Mouse (Mus musculus) thymus, adult 18-20 months (tissue): ENCODE data around the gene Fam126a.

Source experiments
- DNase-seq, 2 experiments: peaks; one replicate each; pipeline ENCODE4 v3.0.0; 2022; ENCODE audit warnings: mixed read lengths in 2 of 2

The Fam126a gene

GRCm38 (mm10) chr5:24039423-24039822, 8.9 kb upstream of the Fam126a start:
- DNase-seq = no peak

DNA sequence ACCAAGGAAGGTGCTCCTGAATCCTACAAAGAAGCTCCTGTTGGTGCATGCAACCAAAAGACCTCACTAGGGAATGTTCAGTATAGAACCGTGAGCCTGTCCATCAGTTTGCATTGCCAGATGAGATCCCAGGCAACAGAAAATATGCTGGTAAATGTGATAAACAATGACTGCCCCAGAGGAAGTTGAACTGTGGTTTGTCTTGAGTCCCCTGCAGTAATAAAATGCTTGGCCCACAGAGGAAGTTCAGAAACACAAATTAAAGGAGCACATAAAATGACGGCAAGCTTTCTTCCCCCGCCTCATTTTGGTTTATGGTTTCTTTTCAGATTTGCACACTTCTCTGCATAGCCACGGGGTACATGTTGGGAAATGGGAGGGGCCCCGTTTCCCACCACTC, 8.3 kb upstream of the Fam126a start:
- DNase-seq = no peak

GRCm38 (mm10) chr5:24038190-24038589, 7.7 kb upstream of the Fam126a start:
- DNase-seq = no peak

DNA sequence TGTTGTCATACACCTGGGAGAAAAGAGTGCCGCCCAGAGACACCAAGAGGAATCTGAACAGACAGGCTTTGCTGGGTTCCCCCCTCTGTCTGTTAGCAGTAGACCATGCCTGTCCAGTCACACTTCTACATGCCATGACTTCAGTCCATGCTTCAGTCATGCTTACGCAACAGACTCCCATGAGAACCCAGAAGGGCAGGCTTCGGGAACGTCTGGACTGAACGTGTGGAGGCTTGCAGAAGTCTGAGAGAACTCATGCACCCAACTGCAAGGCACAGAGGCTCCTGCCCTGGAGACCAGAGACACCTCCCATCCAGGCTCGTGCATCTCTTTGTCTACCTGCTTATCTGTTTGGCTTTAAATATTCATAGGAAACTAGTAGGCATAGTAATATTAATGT, 6.2 kb upstream of the Fam126a start:
- no peak for DNase-seq

- no peak for DNase-seq
Observed at GRCm38 (mm10) chr5:24034970-24035369, 4.5 kb upstream of the Fam126a start.

- no peak for DNase-seq
Observed at GRCm38 (mm10) chr5:24034091-24034490, 3.6 kb upstream of the Fam126a start.

DNA sequence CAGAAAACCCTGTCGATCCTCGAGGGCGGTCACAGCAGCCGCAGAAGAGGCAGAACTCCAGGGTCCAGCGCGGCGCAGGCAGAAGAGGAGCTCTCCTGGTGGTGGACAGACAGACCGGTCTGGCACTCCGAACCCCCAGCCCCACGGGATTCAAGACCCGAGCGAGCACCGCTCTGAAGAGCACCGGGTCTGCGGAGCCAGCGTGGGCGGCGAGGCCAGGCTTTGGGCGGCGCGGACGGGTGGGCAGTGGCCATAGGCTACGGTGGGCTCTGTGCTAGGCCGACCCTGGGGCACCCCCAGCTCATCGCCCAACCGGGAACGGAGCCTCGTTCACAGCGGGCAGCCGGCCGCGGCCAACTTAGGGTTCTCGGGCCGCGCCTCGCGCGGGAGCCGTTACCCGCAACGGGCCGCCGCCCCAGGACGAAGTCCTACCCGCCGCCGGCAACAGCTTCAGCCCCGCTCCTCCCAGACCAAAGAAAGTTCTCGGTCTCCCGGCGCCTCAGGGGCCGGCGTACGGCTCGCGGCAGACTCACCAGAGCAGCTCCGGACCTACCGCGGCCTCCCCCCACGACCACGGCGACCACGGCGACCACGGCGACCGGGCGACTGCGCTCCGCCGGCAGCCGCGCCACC, 428 bp downstream of the Fam126a start:
- peak; percentile 24 to 28 for DNase-seq

- DNase-seq = peak; percentile 49 to 54
Observed at GRCm38 (mm10) chr5:24029331-24029771, 1.1 kb downstream of the Fam126a start.

DNA sequence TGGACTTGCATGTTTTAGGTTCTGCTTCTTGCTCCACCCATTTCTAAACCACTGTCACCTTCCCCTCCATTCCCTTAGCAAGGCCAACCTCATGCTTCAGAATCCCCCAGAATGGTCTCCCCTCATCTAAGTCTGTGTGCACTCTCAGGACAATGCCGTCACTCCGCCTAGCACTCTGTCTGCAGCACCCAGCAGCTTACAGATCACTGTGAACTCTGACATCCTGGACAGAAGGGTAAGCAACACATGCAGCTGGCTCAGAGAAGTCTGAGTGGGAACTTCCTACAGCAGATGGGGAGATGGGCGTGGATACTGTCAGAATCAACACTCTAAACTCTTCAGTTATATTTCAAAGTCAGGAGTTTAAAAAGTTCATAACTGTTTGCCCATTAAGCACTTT, 5.5 kb downstream of the Fam126a start:
- no peak for DNase-seq

- DNase-seq = no peak
Observed at GRCm38 (mm10) chr5:24023226-24023625, 7.3 kb downstream of the Fam126a start.

GRCm38 (mm10) chr5:24021683-24022082, 8.8 kb downstream of the Fam126a start:
- DNase-seq = no peak

GRCm38 (mm10) chr5:24020380-24020779, 10.1 kb downstream of the Fam126a start:
- DNase-seq = no peak

- no peak for DNase-seq
Observed at GRCm38 (mm10) chr5:24019341-24020185, 10.9 kb downstream of the Fam126a start.

- DNase-seq = no peak
Observed at GRCm38 (mm10) chr5:24018621-24019261, 11.7 kb downstream of the Fam126a start.

GRCm38 (mm10) chr5:24016912-24017311, 13.6 kb downstream of the Fam126a start:
- no peak for DNase-seq

- DNase-seq = no peak
Observed at GRCm38 (mm10) chr5:24013338-24014003, 17.0 kb downstream of the Fam126a start.

DNA sequence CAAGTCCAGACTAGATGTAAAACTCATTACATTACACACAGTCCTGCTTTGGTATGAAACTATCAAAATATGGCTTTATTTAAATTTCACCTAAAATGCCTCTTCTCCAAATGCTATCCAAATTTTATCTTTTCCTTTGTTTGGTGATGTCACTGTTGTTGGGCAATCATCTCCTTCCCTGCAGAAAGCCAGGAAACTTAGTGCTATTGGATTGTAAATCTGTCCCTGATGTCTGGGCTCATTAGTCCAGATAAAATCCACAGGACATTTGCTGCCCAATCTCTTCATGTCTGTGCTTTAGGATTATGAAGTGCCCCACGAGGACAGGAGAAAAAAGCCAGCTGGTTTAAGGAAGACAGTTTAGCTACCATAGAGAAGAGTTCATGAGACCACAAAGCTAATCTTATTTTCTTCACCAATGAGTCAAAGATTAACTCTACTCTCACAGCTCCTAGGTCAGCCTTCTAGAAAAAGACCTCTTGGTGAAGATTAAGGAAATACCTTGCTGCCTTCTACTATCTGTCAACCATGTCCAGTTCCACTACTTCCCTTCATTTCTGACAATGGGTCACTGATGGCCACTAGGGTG, 31.3 kb downstream of the Fam126a start:
- DNase-seq = no peak

- no peak for DNase-seq
Observed at GRCm38 (mm10) chr5:23995951-23996350, 34.5 kb downstream of the Fam126a start.

DNA sequence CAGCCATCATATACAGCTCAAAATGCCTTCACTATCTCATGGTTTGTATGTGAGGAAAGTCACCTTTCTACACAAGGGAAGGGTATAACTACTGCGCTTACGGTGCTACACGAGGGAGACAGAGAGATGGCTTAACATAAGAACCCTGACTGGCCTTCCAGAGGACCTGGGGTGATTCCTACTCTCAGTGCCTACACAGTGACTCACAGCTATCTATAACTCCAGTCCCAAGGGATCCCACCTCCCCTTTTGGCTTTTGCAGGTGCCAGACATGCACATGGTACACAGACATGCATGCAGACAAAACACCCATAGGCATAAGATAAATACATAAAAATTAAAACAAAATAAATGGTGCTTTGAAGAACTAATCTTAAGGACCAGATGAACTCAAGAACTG, 35.6 kb downstream of the Fam126a start:
- no peak for DNase-seq

DNA sequence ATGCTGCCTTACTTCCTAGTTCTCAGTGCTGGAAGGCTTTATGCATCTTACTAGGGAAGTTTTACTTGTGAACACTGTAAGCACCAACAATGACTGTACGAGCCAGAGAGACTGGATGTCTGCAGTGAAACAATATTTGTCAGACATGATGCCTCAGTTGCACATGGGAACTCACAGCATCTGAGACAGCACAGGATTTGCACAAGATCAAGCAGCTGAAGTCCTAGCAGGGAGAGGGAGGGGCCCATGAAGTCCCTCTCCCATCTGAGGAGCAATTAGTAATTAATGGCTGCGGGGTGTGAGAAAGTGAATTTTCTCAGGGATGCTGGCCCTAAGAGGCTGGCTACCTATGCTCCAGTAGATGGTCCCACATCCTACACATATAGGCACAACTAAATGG, 36.3 kb downstream of the Fam126a start:
- no peak for DNase-seq

DNA sequence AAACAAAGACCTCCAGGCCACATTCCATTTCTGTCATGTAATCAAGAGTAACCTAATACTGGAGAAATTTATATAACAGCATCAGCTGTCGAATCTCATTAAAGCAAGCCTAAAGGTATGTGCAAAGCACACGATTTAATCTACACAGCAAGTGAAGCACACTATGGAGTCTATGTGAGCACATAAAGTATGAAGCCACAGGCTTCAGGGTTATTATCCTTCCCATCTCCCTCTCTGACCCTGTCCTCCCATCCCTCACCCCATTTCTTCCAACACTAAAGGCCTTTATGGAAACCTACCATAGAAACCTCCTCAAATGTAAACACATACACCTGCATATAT, 37.0 kb downstream of the Fam126a start:
- DNase-seq = no peak

- DNase-seq = no peak
Observed at GRCm38 (mm10) chr5:23992876-23993552, 37.5 kb downstream of the Fam126a start.
